Mouse (Mus musculus) MEL (cell line): ENCODE data around the gene Lig4.

Experiments
- CTCF ChIP-seq, 3 experiments: IDR thresholded peaks in 2 of 3; conservative IDR thresholded peaks in 1 of 3; 2 replicates each; pipeline ENCODE4 v1.5.1; 2011 to 2012; ENCODE audit warnings: low read length in 3 of 3, low read depth in 2 of 3, mild to moderate bottlenecking in 2 of 3, improper control_type of control experiment in 1 of 3, inconsistent platforms in 1 of 3, mixed read lengths in 1 of 3, moderate library complexity in 1 of 3; ENCODE audit not compliant: control insufficient read depth in 1 of 3, insufficient read depth in 1 of 3, poor library complexity in 1 of 3, severe bottlenecking in 1 of 3
- GATA1 ChIP-seq: IDR thresholded peaks from 2 replicates; pipeline ENCODE4 v1.6.1; 2011; ENCODE audit warnings: low read depth, low read length, improper control_type of control experiment
- MAFK ChIP-seq: IDR thresholded peaks from 2 replicates; pipeline ENCODE4 v1.6.1; 2011; ENCODE audit warnings: low read depth, mild to moderate bottlenecking, low read length, improper control_type of control experiment, borderline replicate concordance
- NELFE ChIP-seq: IDR thresholded peaks from 2 replicates; pipeline ENCODE4 v1.6.1; 2011; ENCODE audit warnings: low read depth, low read length, improper control_type of control experiment
- ZC3H11A ChIP-seq: IDR thresholded peaks from 2 replicates; pipeline ENCODE4 v1.6.1; 2012; ENCODE audit warnings: low read depth, mild to moderate bottlenecking, inconsistent platforms, low read length, improper control_type of control experiment

- TF ChIP-seq ZC3H11A (peak; percentile 30; the same call in 1 of the 2 replicates), GATA1 (no peak), CTCF (IDR thresholded peaks at IDR 0.05 in 2 of 3, conservative IDR thresholded peaks at IDR 0.05 in 1 of 3; ENCODE audit: control insufficient read depth in 1 of 3, insufficient read depth in 1 of 3, low read depth in 2 of 3, low read length in 3 of 3, poor library complexity in 1 of 3, severe bottlenecking in 1 of 3) (peak; percentile 49 to 76 (median 67)), MAFK (no peak), NELFE (no peak)
Measured at GRCm38 (mm10) chr8:9934891-9935565, 42.5 kb downstream of the Lig4 start.
